Comparison of ENCODE assay signal across 8 mouse cellular contexts in genomic region chr15:99817343-99818235, GRCm38 (mm10). TPM values are rescaled to one million over a fixed set of nuclear protein-coding genes. Genes with fewer than 3 reads are reported as not detected.
DNase-seq lines count a peak whose midpoint lies in the region; ATAC-seq lines count a peak whose summit lies in the region.

No protein-coding gene starts in this region.

- peak overlapping the region; percentile 84 for H3K9ac ChIP-seq in heart, embryonic 16.5 days (ENCODE audit: low read length)
- no peak overlapping the region for H3K9ac ChIP-seq in midbrain, embryonic 11.5 days (ENCODE audit: low read length)

- DNase-seq in heart, adult 9 months (ENCODE audit: low spot score in 2 of 2) = no peak
- DNase-seq in adipocyte (ENCODE audit: low spot score) = peak; percentile 47
- peak; percentile 67 for DNase-seq in forelimb bud, embryonic 11.5 days (ENCODE audit: low read depth, low spot score)
- DNase-seq in midbrain, embryonic 11.5 days (ENCODE audit: low spot score, missing footprints) = peak; percentile 88
- DNase-seq in right cerebral cortex, postnatal 4 days = no peak
- DNase-seq in urinary bladder, postnatal 36 days (ENCODE audit: low spot score in 2 of 2) = no peak

- peak overlapping the region; percentile 63 for H3K4me3 ChIP-seq in heart, embryonic 16.5 days (ENCODE audit: low read length)
- no peak overlapping the region for H3K4me3 ChIP-seq in midbrain, embryonic 11.5 days (ENCODE audit: low read depth, low read length)

- H3K9me3 ChIP-seq in heart, embryonic 16.5 days (replicated peaks; ENCODE audit: control insufficient read depth, low read length) = peaks cover 3% of the 10 kb centered on the region; the same call in 1 of the 2 replicates
- H3K9me3 ChIP-seq in midbrain, embryonic 11.5 days (ENCODE audit: control insufficient read depth, low read length) = no peaks in the 10 kb centered on the region

- H3K4me1 ChIP-seq in heart, embryonic 16.5 days (ENCODE audit: control insufficient read depth, insufficient read depth, low read length) = peaks cover 14% of the 10 kb centered on the region
- peaks cover 25% of the 10 kb centered on the region for H3K4me1 ChIP-seq in midbrain, embryonic 11.5 days (ENCODE audit: control insufficient read depth, insufficient read depth, low read length)

- H3K4me2 ChIP-seq in heart, embryonic 16.5 days (ENCODE audit: low read depth, low read length) = peak overlapping the region; percentile 81
- no peak overlapping the region for H3K4me2 ChIP-seq in midbrain, embryonic 11.5 days

- WGBS in heart, embryonic 16.5 days = 37% methylated on average over 8 of the region's 8 CpGs
- 40% methylated on average over 8 of the region's 8 CpGs for WGBS in midbrain, embryonic 11.5 days

- H3K36me3 ChIP-seq in heart, embryonic 16.5 days (ENCODE audit: control insufficient read depth, insufficient read depth) = peaks cover 12% of the 10 kb centered on the region
- no peaks in the 10 kb centered on the region for H3K36me3 ChIP-seq in midbrain, embryonic 11.5 days (ENCODE audit: control insufficient read depth, insufficient read depth, low read length)

- H3K27me3 ChIP-seq in heart, embryonic 16.5 days (ENCODE audit: control insufficient read depth, insufficient read depth, low read length) = no peaks in the 10 kb centered on the region
- no peaks in the 10 kb centered on the region for H3K27me3 ChIP-seq in midbrain, embryonic 11.5 days (ENCODE audit: control insufficient read depth, insufficient read depth, low read length)

- peak overlapping the region; percentile 92 for H3K27ac ChIP-seq in heart, embryonic 16.5 days (ENCODE audit: low read length)
- H3K27ac ChIP-seq in midbrain, embryonic 11.5 days (ENCODE audit: low read depth, low read length) = peak overlapping the region; percentile 28

- ATAC-seq in heart, embryonic 16.5 days (replicated peaks; ENCODE audit: extremely low read depth, insufficient read depth, low FRiP score) = no peak
- ATAC-seq in midbrain, embryonic 11.5 days (ENCODE audit: low FRiP score) = peak; percentile 68; the same call in 1 of the 2 replicates
- ATAC-seq in megakaryocyte-erythroid progenitor cell, adult 5-6 weeks (replicated peaks; ENCODE audit: low FRiP score, low TSS enrichment, poor library complexity, severe bottlenecking) = no peak

RNA-seq across cellular contexts. Expression of gene Cers5, which starts 44.9 kb away (rescaled TPM):
- polyA plus RNA-seq in heart, embryonic 16.5 days (2015; fragmentation: Nextera tagmentation; extraction: Ambion mirVana) = 50.7 and 51.6 TPM in 2 replicates
- polyA plus RNA-seq in midbrain, embryonic 11.5 days (2014; fragmentation: Nextera tagmentation; extraction: Ambion mirVana) = 57.8 and 59.6 TPM in 2 replicates
- total RNA-seq in megakaryocyte-erythroid progenitor cell, adult 5-6 weeks (2014; fragmentation: Nextera tagmentation) = 2.4 and 7.2 TPM in 2 replicates
- total RNA-seq in megakaryocyte-erythroid progenitor cell, adult 5-6 weeks (2017) = 2.2 and 8.3 TPM in 2 replicates

RNA-seq across cellular contexts. Expression of gene Lima1, which starts 57.7 kb away (rescaled TPM):
- polyA plus RNA-seq in heart, embryonic 16.5 days (2015; fragmentation: Nextera tagmentation; extraction: Ambion mirVana) = 19.9 TPM in 2 replicates
- 22.0 and 25.9 TPM in 2 replicates for polyA plus RNA-seq in midbrain, embryonic 11.5 days (2014; fragmentation: Nextera tagmentation; extraction: Ambion mirVana)
- 0.09 TPM in 1 of 2 replicates, not detected in the other for total RNA-seq in megakaryocyte-erythroid progenitor cell, adult 5-6 weeks (2014; fragmentation: Nextera tagmentation)
- total RNA-seq in megakaryocyte-erythroid progenitor cell, adult 5-6 weeks (2017) = 0.11 TPM in 1 of 2 replicates, not detected in the other

Comparison
In these comparisons a context has a peak if more than half of its experiments do, and no peak if none do; other contexts are left out.
1. DNase-seq: peak in adipocyte (single experiment), forelimb bud, embryonic 11.5 days (single experiment) and midbrain, embryonic 11.5 days (single experiment); none in heart, adult 9 months (0 of 2), right cerebral cortex, postnatal 4 days (single experiment) and urinary bladder, postnatal 36 days (0 of 2).